Mouse (Mus musculus) urinary bladder, adult 2 months (tissue): Measurements from ENCODE around the gene Pecam1. TPM values are rescaled to one million over a fixed set of nuclear protein-coding genes. Genes with fewer than 3 reads are reported as not detected.
"Not testable (repeated sequence)": the region's sequence is repeated elsewhere in the genome, so short reads cannot be mapped to it uniquely, and the experiment has no call there.

Experiments used
- DNase-seq: peaks from one replicate; pipeline ENCODE4 v3.0.0; 2022; ENCODE audit warnings: low spot score
- polyA plus RNA-seq: library from polyadenylated mRNA; depleted of rRNA; stranded (reverse); fragments of >200 nt; gene quantifications from 2 replicates; pipeline ENCODE4 v1.2.3, GENCODE M21; 2012; rRNA removed

Gene Pecam1
- polyA plus RNA-seq, 1 experiment = 47.7 TPM

DNA sequence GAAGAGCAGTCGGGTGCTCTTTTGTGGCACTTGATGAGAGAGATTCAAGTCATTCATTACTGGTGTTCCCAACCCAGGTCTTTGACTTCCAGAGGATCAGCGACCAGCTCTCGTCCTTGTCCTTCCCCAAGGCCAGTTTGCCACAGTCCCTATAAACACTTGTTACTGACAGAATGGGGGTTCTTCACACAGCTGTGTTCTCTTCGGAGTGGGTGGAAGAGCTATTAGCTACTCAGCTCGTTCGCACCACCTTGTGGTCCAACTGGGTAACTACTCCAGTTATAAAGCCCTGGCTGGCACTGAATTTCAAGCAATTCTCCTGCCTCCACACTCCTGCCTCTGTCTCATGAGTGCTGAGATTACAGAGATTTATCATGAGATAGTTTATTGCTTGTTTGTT, 122.7 kb downstream of the Pecam1 start:
- DNase-seq = no peak

- no peak for DNase-seq
Observed at GRCm38 (mm10) chr11:106625577-106625976, 124.9 kb downstream of the Pecam1 start.

DNA sequence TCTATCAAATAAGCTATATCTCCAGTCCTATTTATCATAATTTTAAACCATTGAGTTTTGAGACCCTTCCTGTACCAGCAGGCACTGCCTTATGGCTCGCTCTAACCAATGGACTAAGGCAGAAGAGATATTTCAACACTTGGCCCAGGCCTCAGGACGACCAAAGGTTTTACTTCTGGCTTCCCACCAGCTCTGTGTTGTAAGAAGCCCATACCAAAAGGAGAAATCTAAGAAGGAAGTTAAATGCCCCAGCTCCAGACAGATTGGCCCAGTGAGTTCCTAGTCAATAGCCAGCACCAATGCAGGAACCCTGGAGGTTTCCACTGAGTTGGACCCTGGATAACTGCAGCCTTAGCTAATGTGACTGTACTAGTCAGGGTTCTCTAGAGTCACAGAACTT, 126.8 kb downstream of the Pecam1 start:
- no peak for DNase-seq

- DNase-seq = no peak
Observed at GRCm38 (mm10) chr11:106622056-106622455, 128.4 kb downstream of the Pecam1 start.

GRCm38 (mm10) chr11:106618768-106619167, 131.7 kb downstream of the Pecam1 start:
- DNase-seq = not testable (repeated sequence)

- no peak for DNase-seq
Observed at GRCm38 (mm10) chr11:106617821-106618580, 132.4 kb downstream of the Pecam1 start.

DNA sequence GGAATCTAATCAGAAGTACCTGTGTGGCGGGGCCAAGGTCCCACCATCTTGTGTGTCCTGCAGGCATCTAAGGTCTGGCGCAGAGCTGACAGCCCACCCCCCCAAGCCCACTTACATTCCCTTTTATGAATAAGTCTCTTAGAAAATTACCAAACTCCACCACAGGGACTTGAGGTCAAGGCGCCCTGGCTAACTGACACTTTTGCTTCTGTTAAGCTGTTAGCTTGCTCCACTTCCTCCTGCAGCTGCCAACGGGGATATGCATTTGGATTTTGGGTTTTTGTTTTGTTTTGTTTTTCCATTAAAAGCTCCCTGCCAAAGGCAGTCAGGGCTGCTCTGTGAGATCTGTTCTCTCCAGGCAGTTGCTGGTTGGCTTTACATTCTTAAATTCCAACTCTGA, 134.9 kb downstream of the Pecam1 start:
- no peak for DNase-seq

DNA sequence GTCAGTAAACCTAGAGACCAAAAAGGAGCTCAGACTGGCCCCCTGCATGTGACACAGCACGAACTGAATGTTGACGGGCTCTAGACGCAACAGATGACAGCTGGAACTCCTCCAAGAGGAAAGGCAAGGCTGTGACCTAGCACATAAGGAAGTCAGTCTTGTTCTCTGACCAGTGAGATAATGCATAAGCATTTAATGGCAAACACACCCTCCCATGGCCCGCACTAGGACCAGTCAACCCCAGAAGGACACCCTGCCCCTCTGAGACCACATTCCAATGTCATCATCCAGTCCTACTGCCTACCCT, 136.1 kb downstream of the Pecam1 start:
- DNase-seq = no peak

GRCm38 (mm10) chr11:106613638-106614338, 136.6 kb downstream of the Pecam1 start:
- no peak for DNase-seq

GRCm38 (mm10) chr11:106612961-106613637, 137.3 kb downstream of the Pecam1 start, which contains the start of gene Tex2:
TSS of gene Tex2 (minus strand) at chr11:106613423.
- DNase-seq = peak; percentile 92

GRCm38 (mm10) chr11:106612209-106612960, 138.0 kb downstream of the Pecam1 start:
- DNase-seq = no peak

GRCm38 (mm10) chr11:106609731-106610130, 140.7 kb downstream of the Pecam1 start:
- DNase-seq = no peak

GRCm38 (mm10) chr11:106607316-106607715, 143.1 kb downstream of the Pecam1 start:
- DNase-seq = no peak

GRCm38 (mm10) chr11:106606042-106606441, 144.4 kb downstream of the Pecam1 start:
- DNase-seq = no peak

Other genes with a start within 250 kb of the Pecam1 start
- gene Tex2, start 137.2 kb downstream of the Pecam1 start, polyA plus RNA-seq = 16.7 and 21.2 TPM in 2 replicates
- gene Milr1, start 598 bp upstream of the Pecam1 start, polyA plus RNA-seq = 3.2 and 3.4 TPM in 2 replicates
- 8.6 and 9.4 TPM in 2 replicates for gene Polg2, start 28.9 kb upstream of the Pecam1 start, polyA plus RNA-seq
- 624 and 672 TPM in 2 replicates for gene Ddx5, start 38.6 kb upstream of the Pecam1 start, polyA plus RNA-seq
- 14.0 and 15.4 TPM in 2 replicates for gene Cep95, start 38.6 kb upstream of the Pecam1 start, polyA plus RNA-seq
- 16.0 and 21.6 TPM in 2 replicates for gene Smurf2, start 170.1 kb upstream of the Pecam1 start, polyA plus RNA-seq
- 30.8 and 37.6 TPM in 2 replicates for gene Kpna2, start 248.9 kb upstream of the Pecam1 start, polyA plus RNA-seq